Mouse (Mus musculus): ENCODE measurements at regions not wholly inside any gene's neighbourhood (a gene's known extent, or its start where the extent isn't known, plus 50 kb on each side); places are given as distances from the start of the nearest gene placed in this dataset.

DNA sequence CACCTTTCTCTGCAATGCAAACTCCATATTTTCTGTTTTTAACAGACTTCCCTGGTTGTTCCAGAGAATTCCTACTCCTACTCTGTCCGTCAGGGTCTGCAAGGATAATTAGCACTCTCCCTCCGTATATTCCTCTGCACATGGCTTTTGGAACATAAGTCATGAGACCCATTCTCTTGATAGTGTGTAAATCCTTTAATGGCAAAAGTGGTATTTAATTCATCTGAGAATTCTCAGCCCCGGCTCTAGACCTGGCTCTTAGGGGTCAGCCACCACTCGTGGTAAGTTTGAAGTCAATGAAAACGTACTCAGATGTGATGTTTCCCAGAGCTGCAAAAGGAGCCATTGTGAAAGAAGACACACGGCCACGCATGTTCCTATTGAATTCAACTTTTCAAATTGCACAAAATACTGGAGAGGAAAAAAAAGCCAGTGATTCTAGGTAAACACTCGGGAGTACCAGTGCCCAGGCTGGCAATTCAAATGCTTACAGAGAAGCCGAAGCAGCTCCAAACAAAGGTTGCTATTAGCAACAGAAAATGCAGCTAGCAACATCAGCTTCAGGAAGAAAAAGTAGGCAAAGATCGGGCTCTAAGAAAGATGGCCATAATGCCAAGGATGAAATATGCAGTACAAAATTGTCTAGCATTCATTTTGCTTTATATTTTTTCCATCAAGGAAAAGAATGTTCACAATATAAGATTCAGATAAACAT, 258.2 kb upstream of the Zpld1 start:
- Histone ChIP-seq H3K27ac (ENCODE audit: insufficient read depth, low read length) (no peak overlapping the region), H3K4me3 (ENCODE audit: insufficient read depth, low read length) (0 out of 2 replicates have a peak overlapping the region, but pooled peaks have one; percentile 5), H3K4me1 (ENCODE audit: control insufficient read depth, insufficient read depth, low read length) (peaks cover under 1% of the 10 kb centered on the region; the same call in 1 of the 2 replicates)
- TF ChIP-seq CTCF (IDR thresholded peaks at IDR 0.05; ENCODE audit: extremely low read depth, insufficient read depth, low read length): no peak
- TF ChIP-seq POLR2A (IDR thresholded peaks at IDR 0.05; ENCODE audit: extremely low read depth, insufficient read depth, low read length): no peak

DNA sequence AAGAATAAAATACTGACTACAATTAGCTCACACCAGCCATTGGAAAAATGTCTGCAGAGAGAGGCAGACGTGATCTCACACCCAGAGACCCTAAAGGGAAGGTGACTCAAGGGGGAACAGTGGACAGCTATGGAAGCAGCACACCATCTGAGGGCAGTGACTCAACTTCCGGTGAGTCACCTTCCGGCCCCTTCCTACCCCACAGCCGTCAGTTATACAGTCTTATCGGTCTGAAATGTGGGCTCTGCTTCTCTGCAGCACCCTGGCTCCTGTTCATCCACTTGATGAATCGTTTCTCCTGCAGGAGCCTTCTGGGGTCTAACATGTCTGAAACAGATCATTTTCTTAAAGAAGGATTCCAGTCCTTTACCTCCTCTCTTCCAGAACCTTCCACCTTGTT, 257.4 kb upstream of the Zpld1 start:
- TF ChIP-seq CTCF (IDR thresholded peaks at IDR 0.05; ENCODE audit: extremely low read depth, insufficient read depth, low read length): no peak
- no peak for TF ChIP-seq POLR2A (IDR thresholded peaks at IDR 0.05; ENCODE audit: extremely low read depth, insufficient read depth, low read length)
- peaks cover 5% of the 10 kb centered on the region; the same call in 1 of the 2 replicates for H3K4me1 ChIP-seq (ENCODE audit: control insufficient read depth, insufficient read depth, low read length)
- H3K27ac ChIP-seq (ENCODE audit: insufficient read depth, low read length): no peak overlapping the region
- no peak overlapping the region for H3K4me3 ChIP-seq (ENCODE audit: insufficient read depth, low read length)

DNA sequence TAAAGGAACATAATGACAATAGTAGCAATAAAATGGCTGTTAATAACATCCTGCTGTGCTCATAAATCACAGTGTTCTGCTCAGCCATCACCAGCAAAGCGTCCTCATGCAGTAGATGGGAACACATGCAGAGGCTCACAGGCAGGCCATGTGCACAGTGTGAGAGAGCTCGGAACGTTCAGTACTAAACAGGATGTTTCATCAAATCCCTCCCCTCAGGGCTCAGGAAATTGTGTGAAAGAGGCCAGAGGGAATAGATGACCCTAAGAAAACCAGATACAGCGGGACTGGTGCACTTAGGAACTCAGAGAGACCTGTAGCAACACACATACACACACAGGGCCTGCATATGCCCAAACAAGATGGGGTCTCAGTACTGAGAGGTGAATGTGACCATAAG, 256.1 kb upstream of the Zpld1 start:
- peaks cover 5% of the 10 kb centered on the region; the same call in 1 of the 2 replicates for H3K4me1 ChIP-seq (ENCODE audit: control insufficient read depth, insufficient read depth, low read length)
- no peak overlapping the region for H3K27ac ChIP-seq (ENCODE audit: insufficient read depth, low read length)
- TF ChIP-seq POLR2A (IDR thresholded peaks at IDR 0.05; ENCODE audit: extremely low read depth, insufficient read depth, low read length) (no peak), CTCF (IDR thresholded peaks at IDR 0.05; ENCODE audit: extremely low read depth, insufficient read depth, low read length) (no peak)
- no peak overlapping the region for H3K4me3 ChIP-seq (ENCODE audit: insufficient read depth, low read length)

DNA sequence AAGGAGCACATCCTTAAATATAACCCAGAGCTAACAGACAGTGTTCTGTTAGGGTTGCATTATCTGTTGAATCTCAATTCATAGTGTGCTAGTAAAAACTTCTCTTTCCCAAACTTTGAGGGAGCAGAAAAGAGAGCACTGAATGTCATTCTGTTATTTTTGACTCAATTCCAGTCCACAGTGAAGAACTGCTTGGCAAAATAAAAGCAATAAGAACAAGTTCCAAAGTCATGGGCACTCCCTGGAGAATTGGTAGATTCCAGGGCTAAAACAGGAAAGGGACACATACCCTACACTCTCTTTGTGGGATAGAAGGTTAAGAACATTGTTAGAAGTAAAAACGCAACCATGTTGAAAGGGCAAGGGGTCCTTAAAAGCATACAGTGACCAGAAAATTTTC, 253.6 kb upstream of the Zpld1 start:
- no peak overlapping the region for H3K27ac ChIP-seq (ENCODE audit: insufficient read depth, low read length)
- TF ChIP-seq CTCF (IDR thresholded peaks at IDR 0.05; ENCODE audit: extremely low read depth, insufficient read depth, low read length) (no peak), POLR2A (IDR thresholded peaks at IDR 0.05; ENCODE audit: extremely low read depth, insufficient read depth, low read length) (no peak)
- no peak overlapping the region for H3K4me3 ChIP-seq (ENCODE audit: insufficient read depth, low read length)
- peaks cover 5% of the 10 kb centered on the region; the same call in 1 of the 2 replicates for H3K4me1 ChIP-seq (ENCODE audit: control insufficient read depth, insufficient read depth, low read length)

DNA sequence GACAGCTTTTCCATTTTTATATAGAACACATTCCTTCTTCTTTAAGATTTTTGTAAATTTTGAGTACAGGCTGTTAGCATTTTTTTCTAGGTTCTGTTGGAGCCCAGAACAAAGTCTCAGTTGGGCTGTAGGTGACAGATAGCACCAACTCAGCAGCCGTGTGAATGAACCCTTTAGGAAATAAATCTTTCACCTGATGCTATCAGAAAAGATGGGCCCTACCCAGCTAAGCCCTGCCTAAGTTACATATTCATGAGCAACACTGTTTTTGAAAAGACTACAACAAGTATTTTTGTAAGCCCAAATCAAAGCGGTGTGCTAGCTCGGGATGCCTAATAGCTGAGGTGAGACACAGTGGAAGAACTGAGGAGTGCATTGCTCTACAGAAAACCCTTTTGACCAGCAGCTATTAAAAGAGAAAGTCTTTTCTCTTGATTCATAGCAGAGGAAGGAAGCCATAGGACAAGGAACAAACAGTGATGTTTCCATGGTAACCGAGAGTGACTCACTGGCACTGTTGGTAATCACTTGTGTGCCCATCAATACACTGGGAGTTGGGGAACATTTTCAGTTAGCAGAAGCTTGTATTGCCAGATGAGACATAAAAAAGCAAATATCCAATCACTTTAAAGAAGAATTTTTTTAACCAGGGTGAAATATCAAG, 253.0 kb upstream of the Zpld1 start:
- Histone ChIP-seq H3K27ac (ENCODE audit: insufficient read depth, low read length) (peak overlapping the region; percentile 81), H3K4me1 (ENCODE audit: control insufficient read depth, insufficient read depth, low read length) (peaks cover 5% of the 10 kb centered on the region; the same call in 1 of the 2 replicates), H3K4me3 (ENCODE audit: insufficient read depth, low read length) (no peak overlapping the region)
- no peak for TF ChIP-seq POLR2A (IDR thresholded peaks at IDR 0.05; ENCODE audit: extremely low read depth, insufficient read depth, low read length)
- TF ChIP-seq CTCF (IDR thresholded peaks at IDR 0.05; ENCODE audit: extremely low read depth, insufficient read depth, low read length): no peak

DNA sequence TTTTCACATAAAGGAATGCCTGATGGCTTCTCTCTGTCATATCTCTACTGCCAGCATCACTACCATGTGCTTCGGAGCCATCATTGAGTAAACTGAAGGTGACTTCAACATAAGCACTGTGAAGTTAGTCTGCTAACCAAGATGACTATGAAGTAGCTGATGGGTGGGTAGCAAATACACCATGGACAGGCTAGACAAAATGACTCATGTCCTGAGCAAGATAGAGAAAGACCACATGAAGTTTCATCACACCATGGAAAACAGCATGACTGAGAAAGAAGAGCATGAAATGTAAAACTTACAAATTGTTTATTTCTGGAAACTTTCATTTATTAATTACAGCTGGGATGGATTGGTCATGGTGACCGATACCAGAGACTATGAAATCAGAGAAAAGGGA, 249.3 kb upstream of the Zpld1 start:
- TF ChIP-seq POLR2A (IDR thresholded peaks at IDR 0.05; ENCODE audit: extremely low read depth, insufficient read depth, low read length): no peak
- no peak for TF ChIP-seq CTCF (IDR thresholded peaks at IDR 0.05; ENCODE audit: extremely low read depth, insufficient read depth, low read length)
- Histone ChIP-seq H3K27ac (ENCODE audit: insufficient read depth, low read length) (no peak overlapping the region), H3K4me3 (ENCODE audit: insufficient read depth, low read length) (no peak overlapping the region), H3K4me1 (ENCODE audit: control insufficient read depth, insufficient read depth, low read length) (peaks cover 5% of the 10 kb centered on the region; the same call in 1 of the 2 replicates)

DNA sequence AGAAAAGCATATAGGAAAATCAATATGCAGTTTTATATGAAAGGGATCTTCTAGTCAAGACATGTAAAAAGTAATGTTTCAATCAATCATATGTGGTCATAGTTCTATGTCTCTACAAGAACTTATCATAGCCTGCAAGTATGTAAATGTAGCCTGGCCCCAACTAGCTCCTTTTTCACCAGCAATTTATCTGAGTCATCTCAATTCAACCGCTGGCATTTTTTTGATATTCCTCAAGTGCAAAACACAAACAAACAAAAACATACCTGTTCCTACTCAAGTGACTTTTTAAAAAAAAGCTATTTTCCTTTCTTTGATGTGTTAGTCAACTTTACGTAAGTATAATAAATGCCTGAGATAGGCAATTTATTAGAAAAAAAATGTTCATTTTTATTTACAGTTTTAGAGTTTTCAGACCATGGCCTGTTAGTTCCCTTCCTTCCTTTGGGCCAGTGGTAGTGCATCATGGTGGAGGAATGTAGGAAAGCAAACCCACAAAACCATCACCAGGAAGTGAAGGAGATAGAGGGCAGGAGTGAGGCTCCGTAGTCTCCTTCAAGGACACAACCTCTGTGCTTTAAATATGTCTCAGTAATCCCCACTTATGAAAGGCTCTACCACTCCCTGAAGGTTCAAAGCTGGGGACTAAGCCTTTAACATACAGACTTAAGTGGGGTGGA, 242.7 kb upstream of the Zpld1 start:
- TF ChIP-seq POLR2A (IDR thresholded peaks at IDR 0.05; ENCODE audit: extremely low read depth, insufficient read depth, low read length): no peak
- no peak for TF ChIP-seq CTCF (IDR thresholded peaks at IDR 0.05; ENCODE audit: extremely low read depth, insufficient read depth, low read length)
- no peak overlapping the region for H3K27ac ChIP-seq (ENCODE audit: insufficient read depth, low read length)
- H3K4me1 ChIP-seq (ENCODE audit: control insufficient read depth, insufficient read depth, low read length): no peaks in the 10 kb centered on the region
- no peak overlapping the region for H3K4me3 ChIP-seq (ENCODE audit: insufficient read depth, low read length)

DNA sequence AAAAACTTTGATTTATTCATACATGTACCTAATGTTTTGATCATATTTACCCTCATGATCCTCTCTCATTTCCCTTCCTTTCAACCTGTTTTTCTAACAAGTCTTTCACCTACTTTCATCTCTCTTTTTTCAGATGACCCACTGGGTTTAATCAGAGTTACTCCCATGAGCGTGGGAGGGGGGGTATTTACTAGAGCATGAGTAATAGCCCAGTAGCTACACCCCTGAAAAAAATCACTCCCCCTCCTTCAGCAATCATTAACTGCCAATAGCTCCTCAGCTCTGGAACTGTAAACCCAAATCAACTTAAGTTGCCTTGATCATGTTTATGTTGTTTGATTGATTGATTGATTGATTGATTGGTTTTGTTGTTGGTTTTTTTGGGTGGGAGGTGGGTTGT, 241.4 kb upstream of the Zpld1 start:
- no peak overlapping the region for H3K4me3 ChIP-seq (ENCODE audit: insufficient read depth, low read length)
- H3K27ac ChIP-seq (ENCODE audit: insufficient read depth, low read length): no peak overlapping the region
- H3K4me1 ChIP-seq (ENCODE audit: control insufficient read depth, insufficient read depth, low read length): no peaks in the 10 kb centered on the region
- TF ChIP-seq POLR2A (IDR thresholded peaks at IDR 0.05; ENCODE audit: extremely low read depth, insufficient read depth, low read length): no peak
- TF ChIP-seq CTCF (IDR thresholded peaks at IDR 0.05; ENCODE audit: extremely low read depth, insufficient read depth, low read length): no peak

DNA sequence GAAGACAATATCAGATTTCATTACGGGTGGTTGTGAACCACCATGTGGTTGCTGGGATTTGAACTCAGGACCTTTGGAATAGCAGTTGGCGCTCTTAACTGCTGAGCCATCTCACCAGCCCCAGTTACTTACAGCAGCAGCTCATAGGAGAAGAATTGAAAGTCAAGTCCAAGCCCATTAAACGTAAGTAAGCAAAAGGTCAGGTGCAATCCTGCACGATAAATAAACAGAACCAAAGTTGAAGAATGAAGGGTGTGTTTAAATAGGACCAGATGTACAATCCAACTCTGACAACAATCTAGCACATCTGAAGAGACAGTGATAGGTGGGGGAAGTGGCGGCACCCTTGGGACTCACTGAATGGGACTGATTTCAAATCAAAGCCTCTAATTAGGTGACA, 239.8 kb upstream of the Zpld1 start:
- TF ChIP-seq POLR2A (IDR thresholded peaks at IDR 0.05; ENCODE audit: extremely low read depth, insufficient read depth, low read length): no peak
- TF ChIP-seq CTCF (IDR thresholded peaks at IDR 0.05; ENCODE audit: extremely low read depth, insufficient read depth, low read length): no peak
- Histone ChIP-seq H3K27ac (ENCODE audit: insufficient read depth, low read length) (no peak overlapping the region), H3K4me3 (ENCODE audit: insufficient read depth, low read length) (no peak overlapping the region), H3K4me1 (ENCODE audit: control insufficient read depth, insufficient read depth, low read length) (no peaks in the 10 kb centered on the region)

Data from cortical plate, adult 2 months (tissue).